Mouse (Mus musculus) stomach, postnatal 0 days (tissue): ENCODE results near the gene Anxa2. TPM values are rescaled to one million over a fixed set of nuclear protein-coding genes. Genes with fewer than 3 reads are reported as not detected.

ENCODE experiments used
- ATAC-seq: fragments of 200-750 bp; cut with Nextera tagmentation; 2 replicates; pipeline ENCODE4 v1.8.0; 2017; ENCODE audit not compliant: low FRiP score, low TSS enrichment
- DNase-seq: peaks from one replicate; pipeline ENCODE4 v3.0.0-alpha.2; 2016; ENCODE audit warnings: low spot score
- H3K27ac ChIP-seq: fragments of 300-500 bp; sonication (generic); replicated peaks from 2 replicates; pipeline ENCODE4 v1.5.1; 2014; ENCODE audit warnings: mild to moderate bottlenecking, control low read depth
- H3K27me3 ChIP-seq: fragments of 300-500 bp; sonication (generic); 2 replicates; pipeline ENCODE4 v1.6.1; 2014; ENCODE audit warnings: low read length; ENCODE audit not compliant: control insufficient read depth, insufficient read depth
- H3K36me3 ChIP-seq: fragments of 300-500 bp; sonication (generic); 2 replicates; pipeline ENCODE4 v1.6.1; 2014; ENCODE audit warnings: low read length, mixed read lengths; ENCODE audit not compliant: control insufficient read depth, insufficient read depth
- H3K4me1 ChIP-seq: fragments of 300-500 bp; sonication (generic); replicated peaks from 2 replicates; pipeline ENCODE4 v1.6.1; 2014; ENCODE audit warnings: antibody characterized with exemption; ENCODE audit not compliant: control insufficient read depth, insufficient read depth
- H3K4me2 ChIP-seq: fragments of 300-500 bp; sonication (generic); replicated peaks from 2 replicates; pipeline ENCODE4 v1.6.1; 2014; ENCODE audit warnings: low read depth, mild to moderate bottlenecking, control low read depth, moderate library complexity
- H3K4me3 ChIP-seq: fragments of 300-500 bp; sonication (generic); 2 replicates; pipeline ENCODE4 v1.5.1; 2014; ENCODE audit warnings: low read depth, low read length, control low read depth
- H3K9ac ChIP-seq: fragments of 300-500 bp; sonication (generic); 2 replicates; pipeline ENCODE4 v1.6.1; 2014; ENCODE audit warnings: mild to moderate bottlenecking, low read length, control low read depth, mixed read lengths
- H3K9me3 ChIP-seq: fragments of 300-500 bp; sonication (generic); 2 replicates; pipeline ENCODE4 v1.6.1; 2016; ENCODE audit warnings: low read length; ENCODE audit not compliant: control insufficient read depth
- CTCF ChIP-seq: IDR thresholded peaks from 2 replicates; pipeline ENCODE4 v1.5.1; 2016; ENCODE audit warnings: antibody characterized with exemption, low read depth, mild to moderate bottlenecking, moderate library complexity
- EP300 ChIP-seq: optimal IDR thresholded peaks from 2 replicates; pipeline ENCODE3; 2016; ENCODE audit warnings: antibody characterized with exemption
- WGBS: fragments of 180-500 bp; shearing (Covaris S2); extraction: QIAGEN DNeasy Blood & Tissue Kit; methylation state at CpG from one replicate; pipeline ENCODE4 v1.1.7; 2014; 5-methylcytosine and 5-hydroxymethylcytosine counted together
- polyA plus RNA-seq: library from polyadenylated mRNA; unstranded; fragments of >200 nt; fragmentation: Nextera tagmentation; extraction: Ambion mirVana; gene quantifications from 2 replicates; pipeline ENCODE4 v1.2.1, GENCODE M21; 2015

Gene Anxa2
- polyA plus RNA-seq, 1 experiment from 2014 or later, result 654 TPM

- Histone ChIP-seq H3K27ac (peak overlapping the region; percentile 77), H3K27me3 (no peaks in the 10 kb centered on the region), H3K4me1 (peaks cover 13% of the 10 kb centered on the region), H3K4me3 (no peak overlapping the region), H3K4me2 (peak overlapping the region; percentile 25), H3K9me3 (no peaks in the 10 kb centered on the region), H3K9ac (no peak overlapping the region), H3K36me3 (peaks cover 10% of the 10 kb centered on the region)
- no peak for DNase-seq
- ATAC-seq, result no peak
- TF ChIP-seq EP300 (no peak), CTCF (no peak)
- 11% methylated on average over 6 of the region's 6 CpGs for WGBS
Observed at GRCm38 (mm10) chr9:69470921-69471320, 17.5 kb downstream of the Anxa2 start.

GRCm38 (mm10) chr9:69472724-69473123 is 19.3 kb downstream of the Anxa2 start:
- H3K4me3 ChIP-seq, result no peak overlapping the region
- no peak overlapping the region for H3K9ac ChIP-seq
- ATAC-seq (peak; percentile 40; the same call in 1 of the 2 replicates), DNase-seq (peak; percentile 44)
- no peak overlapping the region for H3K4me2 ChIP-seq
- H3K27me3 ChIP-seq, result no peaks in the 10 kb centered on the region
- peaks cover 13% of the 10 kb centered on the region for H3K4me1 ChIP-seq
- WGBS, result 31% methylated on average over 6 of the region's 6 CpGs
- H3K9me3 ChIP-seq, result no peaks in the 10 kb centered on the region
- no peak for TF ChIP-seq EP300
- no peak for TF ChIP-seq CTCF
- H3K36me3 ChIP-seq, result peaks cover 11% of the 10 kb centered on the region
- H3K27ac ChIP-seq, result peak overlapping the region; percentile 59; the same call in 1 of the 2 replicates

- H3K9ac ChIP-seq, result no peak overlapping the region
- ATAC-seq (no peak), DNase-seq (no peak)
- no peaks in the 10 kb centered on the region for H3K27me3 ChIP-seq
- H3K36me3 ChIP-seq, result peaks cover 7% of the 10 kb centered on the region
- H3K9me3 ChIP-seq, result no peaks in the 10 kb centered on the region
- no peak overlapping the region for H3K4me3 ChIP-seq
- TF ChIP-seq EP300, result no peak
- TF ChIP-seq CTCF, result no peak
- no peak overlapping the region for H3K4me2 ChIP-seq
- 70% methylated on average over 6 of the region's 6 CpGs for WGBS
- H3K27ac ChIP-seq, result no peak overlapping the region
- H3K4me1 ChIP-seq, result peaks cover 5% of the 10 kb centered on the region
Observed at GRCm38 (mm10) chr9:69475873-69476272, 22.5 kb downstream of the Anxa2 start.

GRCm38 (mm10) chr9:69477195-69477823 is 23.9 kb downstream of the Anxa2 start:
- Histone ChIP-seq H3K4me1 (0 out of 2 replicates have a peak, but pooled peaks cover under 1% of the 10 kb centered on the region), H3K9me3 (no peaks in the 10 kb centered on the region), H3K4me2 (no peak overlapping the region), H3K9ac (no peak overlapping the region), H3K27me3 (no peaks in the 10 kb centered on the region), H3K4me3 (no peak overlapping the region), H3K27ac (peak overlapping the region; percentile 72), H3K36me3 (peaks cover 10% of the 10 kb centered on the region)
- WGBS, result 43% methylated on average over 14 of the region's 14 CpGs
- ATAC-seq (peak; percentile 50; the same call in 1 of the 2 replicates), DNase-seq (no peak)
- TF ChIP-seq EP300, result no peak
- TF ChIP-seq CTCF, result no peak

- H3K36me3 ChIP-seq, result peaks cover 11% of the 10 kb centered on the region
- H3K4me3 ChIP-seq, result no peak overlapping the region
- H3K27me3 ChIP-seq, result no peaks in the 10 kb centered on the region
- TF ChIP-seq CTCF (no peak), EP300 (no peak)
- WGBS, result 43% methylated on average over 6 of the region's 6 CpGs
- ATAC-seq, result 0 out of 2 replicates have a peak, but pooled peaks have one; percentile 11
- H3K4me2 ChIP-seq, result no peak overlapping the region
- no peaks in the 10 kb centered on the region for H3K4me1 ChIP-seq
- no peak for DNase-seq
- H3K27ac ChIP-seq, result peak overlapping the region; percentile 72; the same call in 1 of the 2 replicates
- H3K9me3 ChIP-seq, result no peaks in the 10 kb centered on the region
- H3K9ac ChIP-seq, result no peak overlapping the region
Observed at GRCm38 (mm10) chr9:69477824-69478222, 24.4 kb downstream of the Anxa2 start.

- H3K4me2 ChIP-seq, result no peak overlapping the region
- no peak overlapping the region for H3K9ac ChIP-seq
- no peaks in the 10 kb centered on the region for H3K4me1 ChIP-seq
- 0% methylated on average over 1 of the region's 1 CpGs for WGBS
- H3K9me3 ChIP-seq, result no peaks in the 10 kb centered on the region
- no peak overlapping the region for H3K27ac ChIP-seq
- peak; percentile 79 for DNase-seq
- ATAC-seq, result no peak; the same call in none of the 2 replicates
- no peak for TF ChIP-seq EP300
- TF ChIP-seq CTCF, result peak; percentile 94
- peaks cover 23% of the 10 kb centered on the region for H3K36me3 ChIP-seq
- no peaks in the 10 kb centered on the region for H3K27me3 ChIP-seq
- no peak overlapping the region for H3K4me3 ChIP-seq
Observed at GRCm38 (mm10) chr9:69480344-69480743, 26.9 kb downstream of the Anxa2 start.
